Comparison of ENCODE assay signal across 8 mouse cellular contexts in genomic region chr14:27066171-27066929, GRCm38 (mm10). TPM values are rescaled to one million over a fixed set of nuclear protein-coding genes. Genes with fewer than 3 reads are reported as not detected.
DNase-seq lines count a peak whose midpoint lies in the region; ATAC-seq lines count a peak whose summit lies in the region.

No protein-coding gene starts in this region.

- H3K4me3 ChIP-seq in embryonic facial prominence, embryonic 15.5 days (replicated peaks) = no peak overlapping the region
- peak overlapping the region; percentile 32 for H3K4me3 ChIP-seq in hindbrain, embryonic 10.5 days

- 21% methylated on average over 9 of the region's 9 CpGs for WGBS in embryonic facial prominence, embryonic 15.5 days
- WGBS in hindbrain, embryonic 10.5 days = 6% methylated on average over 9 of the region's 9 CpGs

- peak; percentile 31; the same call in 1 of the 2 replicates for ATAC-seq in embryonic facial prominence, embryonic 15.5 days (ENCODE audit: insufficient number of reproducible peaks, low FRiP score, low TSS enrichment, low read depth)

- H3K36me3 ChIP-seq in embryonic facial prominence, embryonic 15.5 days = no peaks in the 10 kb centered on the region
- H3K36me3 ChIP-seq in hindbrain, embryonic 10.5 days = no peaks in the 10 kb centered on the region

- DNase-seq in ZHBTc4 (ENCODE audit: low read depth, low spot score) (peak; percentile 81), adipocyte (ENCODE audit: low spot score) (no peak)
- peak; percentile 83 for DNase-seq in hindbrain, embryonic 10.5 days (ENCODE audit: low spot score)
- DNase-seq in lung, postnatal 36 days = peak; percentile 54
- no peak for DNase-seq in spleen, postnatal 14 days (ENCODE audit: low spot score in 2 of 2)
- no peak for DNase-seq in layer of hippocampus, adult 11-12 months (ENCODE audit: low spot score)
- DNase-seq in cerebellum, adult 9-10 months = no peak

- H3K4me1 ChIP-seq in embryonic facial prominence, embryonic 15.5 days = peaks cover 70% of the 10 kb centered on the region
- H3K4me1 ChIP-seq in hindbrain, embryonic 10.5 days (replicated peaks) = peaks cover 80% of the 10 kb centered on the region

- H3K27me3 ChIP-seq in embryonic facial prominence, embryonic 15.5 days = no peaks in the 10 kb centered on the region
- peaks cover 81% of the 10 kb centered on the region for H3K27me3 ChIP-seq in hindbrain, embryonic 10.5 days (ENCODE audit: insufficient read depth, poor library complexity, severe bottlenecking)

- H3K9me3 ChIP-seq in embryonic facial prominence, embryonic 15.5 days (replicated peaks) = no peaks in the 10 kb centered on the region
- no peaks in the 10 kb centered on the region for H3K9me3 ChIP-seq in hindbrain, embryonic 10.5 days

- no peak overlapping the region; the same call in 1 of the 2 replicates for H3K4me2 ChIP-seq in embryonic facial prominence, embryonic 15.5 days (replicated peaks)

- H3K9ac ChIP-seq in embryonic facial prominence, embryonic 15.5 days = no peak overlapping the region

- H3K27ac ChIP-seq in embryonic facial prominence, embryonic 15.5 days (replicated peaks) = peak overlapping the region; percentile 80
- H3K27ac ChIP-seq in hindbrain, embryonic 10.5 days = peak overlapping the region; percentile 87

RNA-seq across cellular contexts. Expression of gene Il17rd, which starts 27.6 kb away (rescaled TPM):
- 3.9 and 4.4 TPM in 2 replicates for polyA plus RNA-seq in embryonic facial prominence, embryonic 15.5 days (2015; fragmentation: Nextera tagmentation; extraction: Ambion mirVana)
- 4.0 and 6.5 TPM in 2 replicates for polyA plus RNA-seq in hindbrain, embryonic 10.5 days (2016; fragmentation: Nextera tagmentation; extraction: Ambion mirVana)

RNA-seq across cellular contexts. Expression of gene Arhgef3, which starts 48.3 kb away (rescaled TPM):
- 16.2 and 17.1 TPM in 2 replicates for polyA plus RNA-seq in embryonic facial prominence, embryonic 15.5 days (2015; fragmentation: Nextera tagmentation; extraction: Ambion mirVana)
- polyA plus RNA-seq in hindbrain, embryonic 10.5 days (2016; fragmentation: Nextera tagmentation; extraction: Ambion mirVana) = 2.5 and 3.6 TPM in 2 replicates

Comparison
In these comparisons a context has a peak if more than half of its experiments do, and no peak if none do; other contexts are left out.
1. DNase-seq: peak in ZHBTc4 (single experiment), hindbrain, embryonic 10.5 days (single experiment) and lung, postnatal 36 days (single experiment); none in adipocyte (single experiment), spleen, postnatal 14 days (0 of 2), layer of hippocampus, adult 11-12 months (single experiment) and cerebellum, adult 9-10 months (single experiment).